Mouse (Mus musculus): ENCODE measurements around the gene Hes3.

Gene Hes3

GRCm38 (mm10) chr4:152253183-152253759 is 38.2 kb downstream of the Hes3 start:
- no peak for DNase-seq (ENCODE audit: low spot score)

DNA sequence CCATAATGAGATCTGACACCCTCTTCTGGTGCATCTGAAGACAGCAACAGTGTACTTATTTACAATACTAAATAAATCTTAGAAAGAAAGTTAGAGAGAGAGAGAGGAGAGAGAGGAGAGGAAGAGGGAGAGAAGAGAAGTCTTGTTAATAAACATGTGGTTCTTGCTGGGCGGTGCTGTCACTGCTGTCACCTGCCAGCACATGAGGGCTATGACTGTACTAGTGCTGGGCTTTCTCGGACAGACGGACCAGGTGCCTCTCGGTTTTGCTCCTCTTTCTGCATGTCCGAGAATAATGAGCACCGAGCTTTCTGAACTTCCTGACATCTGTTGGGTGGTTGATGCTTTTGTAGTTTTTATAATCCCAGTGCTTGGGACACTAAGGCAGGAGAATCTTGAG is 40.8 kb downstream of the Hes3 start:
- DNase-seq (ENCODE audit: low spot score), result no peak

DNA sequence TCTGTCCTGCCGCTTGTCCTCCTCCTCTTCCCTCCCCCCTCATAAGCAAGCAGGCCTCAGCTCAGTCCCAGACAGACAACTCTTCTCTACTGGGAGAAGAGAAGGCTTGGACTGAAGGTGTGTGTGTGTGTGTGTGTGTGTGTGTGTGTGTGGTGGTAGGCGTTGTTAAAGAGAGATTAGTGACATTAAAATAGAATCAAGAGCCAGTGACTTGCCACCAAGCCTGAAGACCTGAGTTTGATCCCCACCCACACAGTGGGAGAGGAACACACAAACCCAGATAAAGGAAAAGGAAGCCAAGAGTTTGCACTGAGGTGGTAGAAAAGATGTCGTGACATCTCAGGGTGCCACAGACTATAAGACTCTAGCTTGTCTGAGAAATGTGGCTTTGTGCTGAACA is 44.3 kb downstream of the Hes3 start:
- no peak for DNase-seq (ENCODE audit: low spot score)

DNA sequence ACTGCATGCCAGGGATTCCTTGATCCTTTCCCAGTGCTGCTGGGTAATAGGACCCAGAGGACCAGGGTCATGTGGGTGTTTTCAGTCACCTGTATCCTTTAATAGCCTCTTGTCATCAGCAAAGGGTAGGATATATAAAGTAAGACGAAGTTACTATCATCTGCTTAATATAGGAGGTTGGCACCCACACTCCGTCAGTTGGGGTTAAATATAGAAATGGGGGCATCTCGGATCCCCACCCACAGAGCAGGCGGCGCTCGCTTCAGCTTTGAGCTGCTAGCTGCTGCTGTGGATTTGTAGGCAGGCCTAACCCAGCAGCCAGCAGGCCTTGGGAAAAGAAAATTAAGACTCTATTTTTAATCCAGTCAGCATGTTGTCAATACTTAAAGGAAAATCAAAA is 45.5 kb downstream of the Hes3 start:
- DNase-seq (ENCODE audit: low spot score), result no peak

GRCm38 (mm10) chr4:152244545-152245522 is 46.6 kb downstream of the Hes3 start:
- DNase-seq (ENCODE audit: low spot score), result no peak

GRCm38 (mm10) chr4:152243969-152244368 is 47.5 kb downstream of the Hes3 start:
- DNase-seq (ENCODE audit: low spot score), result no peak

DNA sequence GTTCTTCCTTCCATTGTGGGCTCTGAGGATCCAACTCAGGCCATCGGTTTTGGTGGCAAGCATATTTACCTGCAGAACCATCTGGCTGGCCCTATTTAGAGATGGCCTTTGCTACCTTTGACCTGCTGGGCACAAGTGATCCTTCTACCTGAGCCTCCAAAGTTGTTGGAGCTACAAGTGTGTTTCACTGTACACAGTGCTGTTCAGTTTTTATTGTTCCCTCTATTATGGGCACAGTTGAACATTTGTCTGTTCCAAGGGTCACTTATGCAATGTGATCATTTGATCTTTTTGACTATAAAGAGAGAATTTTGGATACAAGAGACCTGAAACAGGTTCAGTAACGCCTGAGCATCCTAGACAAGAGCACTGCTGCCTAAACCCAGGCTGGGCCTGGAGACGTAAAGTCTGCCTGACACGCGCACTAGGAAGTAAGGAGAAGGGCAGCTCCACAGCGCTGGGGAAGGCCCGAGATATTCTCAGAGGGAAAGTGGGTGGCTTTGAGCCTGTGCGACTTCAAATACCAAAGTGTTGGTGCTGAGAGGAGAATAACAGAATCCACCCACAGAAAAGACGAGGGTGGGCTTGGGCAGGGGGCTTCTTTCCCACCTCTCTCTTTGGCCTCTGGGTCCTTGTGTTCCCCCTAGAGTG is 48.1 kb downstream of the Hes3 start:
- no peak for DNase-seq (ENCODE audit: low spot score)

- no peak for DNase-seq (ENCODE audit: low spot score)
Observed at GRCm38 (mm10) chr4:152239974-152240373, 51.5 kb downstream of the Hes3 start.

Measured in ovary, postnatal 14 days (tissue).